Comparison of ENCODE assay signal across 30 mouse cellular contexts in genomic region chr10:92888466-92888865, GRCm38 (mm10).
A peak's percentile ranks its signal among the peaks of the same experiment; 100 is the strongest.
DNase-seq lines count a peak whose midpoint lies in the region; ATAC-seq lines count a peak whose summit lies in the region.
"Had no signal": no experiment of that assay in that cellular context is flagged by ENCODE, and none has a peak within 500 bp of the region (broad histone marks: within the 10 kb centered on the region; RNA-seq: fewer than 3 reads in every experiment).

No protein-coding gene starts in this region.

- H3K36me3 ChIP-seq in forebrain, embryonic 14.5 days (ENCODE audit: control insufficient read depth, insufficient read depth, low read length): no peaks in the 10 kb centered on the region
- H3K36me3 ChIP-seq in forebrain, embryonic 13.5 days (ENCODE audit: poor library complexity, severe bottlenecking): no peaks in the 10 kb centered on the region
- no peaks in the 10 kb centered on the region for H3K36me3 ChIP-seq in heart, embryonic 12.5 days
- H3K36me3 ChIP-seq: embryonic facial prominence, embryonic 10.5 days; embryonic facial prominence, embryonic 13.5 days; G1E; heart, embryonic 15.5 days; hindbrain, embryonic 10.5 days; hindbrain, embryonic 13.5 days; intestine, embryonic 15.5 days had no signal

- H3K9me3 ChIP-seq in forebrain, embryonic 14.5 days (replicated peaks; ENCODE audit: control insufficient read depth, low read length): no peaks in the 10 kb centered on the region
- H3K9me3 ChIP-seq in forebrain, embryonic 13.5 days (replicated peaks): no peaks in the 10 kb centered on the region
- H3K9me3 ChIP-seq in heart, embryonic 12.5 days (replicated peaks): no peaks in the 10 kb centered on the region; the same call in 1 of the 2 replicates
- H3K9me3 ChIP-seq: embryonic facial prominence, embryonic 10.5 days; embryonic facial prominence, embryonic 13.5 days; G1E; heart, embryonic 15.5 days; hindbrain, embryonic 10.5 days; hindbrain, embryonic 13.5 days; intestine, embryonic 15.5 days had no signal

- H3K4me3 ChIP-seq in forebrain, embryonic 14.5 days (ENCODE audit: low read depth, low read length): no peak overlapping the region
- H3K4me3 ChIP-seq in forebrain, embryonic 13.5 days: no peak overlapping the region
- H3K4me3 ChIP-seq in heart, embryonic 12.5 days: no peak overlapping the region
- H3K4me3 ChIP-seq: embryonic facial prominence, embryonic 10.5 days; embryonic facial prominence, embryonic 13.5 days; erythroblast, embryonic 14.5 days; heart, embryonic 15.5 days; hindbrain, embryonic 10.5 days; hindbrain, embryonic 13.5 days; intestine, embryonic 15.5 days had no signal

- DNase-seq in forebrain, embryonic 14.5 days (ENCODE audit: low spot score): peak; percentile 8
- DNase-seq in heart, adult 11 months: peak; percentile 53
- DNase-seq in brain, embryonic 18.5 days (ENCODE audit: low read depth, low spot score): peak; percentile 28
- DNase-seq in right cerebral cortex, postnatal 10 days (ENCODE audit: low spot score in 2 of 2): no peak
- DNase-seq: adrenal gland, postnatal 10 days; adrenal gland, postnatal 36 days; cerebellum, adult 11-12 months; cerebellum, adult 8-10 months; cerebellum, postnatal 10 days; cerebellum, postnatal 36 days; embryo, embryonic 11 days; gastrocnemius, postnatal 10 days; gastrocnemius, postnatal 36 days; heart, postnatal 10 days; heart, postnatal 36 days; kidney, adult 11 months had no signal

- no peak overlapping the region for H3K4me2 ChIP-seq in forebrain, embryonic 14.5 days (ENCODE audit: low read length)
- H3K4me2 ChIP-seq in forebrain, embryonic 13.5 days: no peak overlapping the region
- no peak overlapping the region for H3K4me2 ChIP-seq in heart, embryonic 12.5 days
- H3K4me2 ChIP-seq: embryonic facial prominence, embryonic 13.5 days; heart, embryonic 11.5 days; heart, embryonic 15.5 days; hindbrain, embryonic 13.5 days; intestine, embryonic 15.5 days had no signal

- ATAC-seq in forebrain, embryonic 14.5 days: no peak
- ATAC-seq in forebrain, embryonic 13.5 days: no peak
- no peak for ATAC-seq in heart, embryonic 12.5 days (ENCODE audit: insufficient number of reproducible peaks, low FRiP score)
- ATAC-seq: hindbrain, embryonic 16.5 days; intestine, embryonic 15.5 days; Patski had no signal

- no peak overlapping the region for H3K27ac ChIP-seq in forebrain, embryonic 14.5 days (ENCODE audit: low read depth, low read length)
- H3K27ac ChIP-seq in forebrain, embryonic 13.5 days: no peak overlapping the region
- H3K27ac ChIP-seq in heart, embryonic 12.5 days (ENCODE audit: poor library complexity, severe bottlenecking): no peak overlapping the region
- H3K27ac ChIP-seq: embryonic facial prominence, embryonic 10.5 days; embryonic facial prominence, embryonic 13.5 days; heart, embryonic 15.5 days; hindbrain, embryonic 10.5 days; hindbrain, embryonic 13.5 days; intestine, embryonic 15.5 days had no signal

- 83% methylated on average over 6 of the region's 6 CpGs for WGBS in forebrain, embryonic 14.5 days
- WGBS in forebrain, embryonic 13.5 days: 84% methylated on average over 6 of the region's 6 CpGs
- 75% methylated on average over 6 of the region's 6 CpGs for WGBS in heart, embryonic 12.5 days

- H3K9ac ChIP-seq in forebrain, embryonic 14.5 days (ENCODE audit: low read length): no peak overlapping the region
- no peak overlapping the region for H3K9ac ChIP-seq in forebrain, embryonic 13.5 days
- H3K9ac ChIP-seq in heart, embryonic 12.5 days: no peak overlapping the region
- H3K9ac ChIP-seq: embryonic facial prominence, embryonic 13.5 days; heart, embryonic 15.5 days; hindbrain, embryonic 13.5 days; intestine, embryonic 15.5 days had no signal

- no peaks in the 10 kb centered on the region for H3K27me3 ChIP-seq in forebrain, embryonic 14.5 days (replicated peaks; ENCODE audit: control insufficient read depth, insufficient read depth, low read length)
- H3K27me3 ChIP-seq in forebrain, embryonic 13.5 days: no peaks in the 10 kb centered on the region
- H3K27me3 ChIP-seq in heart, embryonic 12.5 days (replicated peaks): no peaks in the 10 kb centered on the region
- H3K27me3 ChIP-seq: CH12.LX; embryonic facial prominence, embryonic 13.5 days; heart, embryonic 15.5 days; hindbrain, embryonic 13.5 days; intestine, embryonic 15.5 days had no signal

- H3K4me1 ChIP-seq in forebrain, embryonic 14.5 days (ENCODE audit: control insufficient read depth, insufficient read depth, low read length): no peaks in the 10 kb centered on the region
- no peaks in the 10 kb centered on the region for H3K4me1 ChIP-seq in forebrain, embryonic 13.5 days
- H3K4me1 ChIP-seq in heart, embryonic 12.5 days (replicated peaks): no peaks in the 10 kb centered on the region
- H3K4me1 ChIP-seq: embryonic facial prominence, embryonic 10.5 days; embryonic facial prominence, embryonic 13.5 days; heart, embryonic 15.5 days; hindbrain, embryonic 10.5 days; hindbrain, embryonic 13.5 days; intestine, embryonic 15.5 days had no signal

Comparison
In these comparisons a context has a peak if more than half of its experiments do, and no peak if none do; other contexts are left out.
1. DNase-seq: peak in forebrain, embryonic 14.5 days (single experiment), heart, adult 11 months (single experiment) and brain, embryonic 18.5 days (single experiment); none in right cerebral cortex, postnatal 10 days (0 of 2).